Mouse (Mus musculus) kidney, adult 2 months (tissue): Measurements from ENCODE around the gene Acvr1. TPM values are rescaled to one million over a fixed set of nuclear protein-coding genes. Genes with fewer than 3 reads are reported as not detected.
A peak's percentile ranks its signal among the peaks of the same experiment; 100 is the strongest.

ENCODE experiments used
- DNase-seq: peaks from one replicate; pipeline ENCODE4 v3.0.0; 2021
- H3K27ac ChIP-seq: fragments of 200-500 bp; 2 replicates; pipeline ENCODE4 v1.5.1; 2012; ENCODE audit warnings: low read depth, low read length, control low read depth, inconsistent platforms; ENCODE audit not compliant: insufficient read depth
- H3K27me3 ChIP-seq: fragments of 200-500 bp; replicated peaks from 2 replicates; pipeline ENCODE4 v1.6.1; 2012; ENCODE audit warnings: mild to moderate bottlenecking, moderate library complexity, low read length, inconsistent platforms; ENCODE audit not compliant: control insufficient read depth, insufficient read depth
- H3K36me3 ChIP-seq: fragments of 200-500 bp; 2 replicates; pipeline ENCODE4 v1.6.1; 2012; ENCODE audit warnings: mild to moderate bottlenecking, moderate library complexity, low read length, inconsistent platforms; ENCODE audit not compliant: control insufficient read depth, insufficient read depth
- H3K4me1 ChIP-seq: fragments of 200-500 bp; 2 replicates; pipeline ENCODE4 v1.6.1; 2011; ENCODE audit warnings: low read length; ENCODE audit not compliant: control insufficient read depth, insufficient read depth
- H3K4me3 ChIP-seq: fragments of 200-500 bp; 2 replicates; pipeline ENCODE4 v1.5.1; 2011; ENCODE audit warnings: mild to moderate bottlenecking, low read depth, low read length, control low read depth; ENCODE audit not compliant: insufficient read depth
- CTCF ChIP-seq: fragments of 200-500 bp; conservative IDR thresholded peaks from 2 replicates; pipeline ENCODE4 v1.5.1; 2011; ENCODE audit warnings: low read depth, mild to moderate bottlenecking, control low read depth, low read length, moderate library complexity, mixed read lengths; ENCODE audit not compliant: insufficient read depth, insufficient read length
- POLR2A ChIP-seq: fragments of 200-500 bp; IDR thresholded peaks from one replicate; pipeline ENCODE4 v1.6.1; 2011; ENCODE audit warnings: low read depth, low read length, control low read depth
- WGBS: fragments of 180-500 bp; shearing (Covaris S2); methylation state at CpG from one replicate; pipeline ENCODE4 v1.1.7; 2018; 5-methylcytosine and 5-hydroxymethylcytosine counted together
- polyA plus RNA-seq: library from polyadenylated mRNA; depleted of rRNA; stranded (reverse); fragments of >200 nt; gene quantifications from 2 replicates; pipeline ENCODE4 v1.2.3, GENCODE M21; 2012

Acvr1 gene
- polyA plus RNA-seq, 1 experiment: 6.3 TPM

- TF ChIP-seq POLR2A (no peak), CTCF (no peak)
- Histone ChIP-seq H3K4me1 (peaks cover 2% of the 10 kb centered on the region; the same call in 1 of the 2 replicates), H3K27ac (no peak overlapping the region), H3K36me3 (no peaks in the 10 kb centered on the region), H3K27me3 (no peaks in the 10 kb centered on the region), H3K4me3 (no peak overlapping the region)
- no peak for DNase-seq
- WGBS: 82% methylated on average over 3 of the region's 3 CpGs
Observed at GRCm38 (mm10) chr2:58487279-58487560, 79.7 kb downstream of the Acvr1 start.

GRCm38 (mm10) chr2:58486441-58487278 is 80.3 kb downstream of the Acvr1 start:
- WGBS: 67% methylated on average over 14 of the region's 14 CpGs
- no peaks in the 10 kb centered on the region for H3K27me3 ChIP-seq

GRCm38 (mm10) chr2:58485683-58486082 is 81.3 kb downstream of the Acvr1 start:
- DNase-seq: no peak
- Histone ChIP-seq H3K36me3 (no peaks in the 10 kb centered on the region), H3K27ac (no peak overlapping the region), H3K27me3 (no peaks in the 10 kb centered on the region), H3K4me1 (peaks cover 2% of the 10 kb centered on the region; the same call in 1 of the 2 replicates), H3K4me3 (no peak overlapping the region)
- TF ChIP-seq POLR2A (no peak), CTCF (no peak)
- 82% methylated on average over 3 of the region's 3 CpGs for WGBS

More at GRCm38 (mm10) chr2:58486441-58487278, 80.3 kb downstream of the Acvr1 start:
- TF ChIP-seq POLR2A (no peak), CTCF (no peak)
- H3K36me3 ChIP-seq: no peaks in the 10 kb centered on the region
- DNase-seq: no peak
- H3K4me1 ChIP-seq: peaks cover 2% of the 10 kb centered on the region; the same call in 1 of the 2 replicates
- no peak overlapping the region for H3K27ac ChIP-seq
- no peak overlapping the region for H3K4me3 ChIP-seq

- 30% methylated on average over 4 of the region's 4 CpGs for WGBS
- Histone ChIP-seq H3K27me3 (no peaks in the 10 kb centered on the region), H3K4me1 (peaks cover 2% of the 10 kb centered on the region; the same call in 1 of the 2 replicates), H3K36me3 (no peaks in the 10 kb centered on the region), H3K4me3 (no peak overlapping the region), H3K27ac (no peak overlapping the region)
- TF ChIP-seq CTCF (no peak), POLR2A (no peak)
- DNase-seq: peak; percentile 14
Observed at GRCm38 (mm10) chr2:58485152-58485551, 81.8 kb downstream of the Acvr1 start.

GRCm38 (mm10) chr2:58484284-58484965 is 82.5 kb downstream of the Acvr1 start:
- H3K27ac ChIP-seq: no peak overlapping the region
- H3K4me3 ChIP-seq: no peak overlapping the region
- WGBS: 64% methylated on average over 7 of the region's 7 CpGs
- TF ChIP-seq CTCF: no peak
- TF ChIP-seq POLR2A: no peak
- no peaks in the 10 kb centered on the region for H3K36me3 ChIP-seq
- no peaks in the 10 kb centered on the region for H3K27me3 ChIP-seq
- DNase-seq: no peak
- H3K4me1 ChIP-seq: no peaks in the 10 kb centered on the region; the same call in 1 of the 2 replicates

GRCm38 (mm10) chr2:58481450-58482100 is 85.4 kb downstream of the Acvr1 start:
- no peak overlapping the region for H3K4me3 ChIP-seq
- H3K27me3 ChIP-seq: no peaks in the 10 kb centered on the region
- WGBS: 69% methylated on average over 9 of the region's 9 CpGs

More at GRCm38 (mm10) chr2:58481450-58482100, 85.4 kb downstream of the Acvr1 start:
- Histone ChIP-seq H3K27ac (no peak overlapping the region), H3K4me1 (no peaks in the 10 kb centered on the region; the same call in 1 of the 2 replicates), H3K36me3 (no peaks in the 10 kb centered on the region)
- DNase-seq: no peak
- TF ChIP-seq CTCF: no peak
- no peak for TF ChIP-seq POLR2A
